Mouse (Mus musculus): ENCODE results near the gene Pam.

Gene Pam

DNA sequence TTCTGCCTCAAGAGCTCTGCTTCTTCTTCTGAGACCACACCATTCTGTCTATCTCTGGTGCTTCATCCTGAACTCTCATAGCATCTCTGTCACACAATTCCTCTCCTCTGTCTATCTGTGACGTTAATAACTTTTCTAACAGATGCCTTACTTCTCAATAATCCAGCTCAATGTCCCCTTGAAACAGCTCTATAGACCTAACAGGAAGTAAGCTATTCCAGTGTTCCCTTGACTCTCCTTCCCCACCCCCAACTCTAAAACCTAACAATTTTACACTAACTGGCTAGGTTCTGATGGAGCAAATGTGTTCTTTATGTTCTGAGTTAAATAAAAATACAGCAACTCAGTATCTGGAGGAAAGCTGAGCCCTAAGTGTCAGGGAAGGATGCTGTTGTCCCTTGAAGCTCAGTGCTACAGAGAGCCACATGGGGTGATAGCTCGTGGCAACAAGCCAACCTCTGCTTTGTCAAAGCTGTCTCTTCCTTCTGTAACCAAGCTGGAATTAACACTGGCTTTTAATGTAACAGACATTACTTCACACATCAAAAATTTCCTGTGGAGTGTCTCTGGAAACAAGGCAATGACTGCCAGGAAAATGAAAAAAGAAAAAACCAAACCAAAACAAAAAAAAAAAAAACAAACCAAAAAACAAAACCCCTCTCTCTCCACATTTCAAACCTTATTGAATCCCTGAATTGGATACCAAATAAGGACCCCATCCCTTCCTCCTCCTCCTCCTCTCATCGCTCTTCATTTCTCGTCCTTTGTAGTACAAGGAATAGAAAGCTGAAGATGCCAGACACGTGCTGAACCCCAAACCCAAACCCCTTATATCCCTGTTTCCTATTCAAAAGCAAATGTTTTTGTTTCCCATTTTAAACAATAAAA is 261.7 kb downstream of the Pam start:
- DNase-seq (ENCODE audit: low read depth, low spot score), result no peak

- DNase-seq (ENCODE audit: low read depth, low spot score), result no peak
These were observed 267.4 kb downstream of the Pam start for GRCm38 (mm10) chr1:97828087-97828486.

DNA sequence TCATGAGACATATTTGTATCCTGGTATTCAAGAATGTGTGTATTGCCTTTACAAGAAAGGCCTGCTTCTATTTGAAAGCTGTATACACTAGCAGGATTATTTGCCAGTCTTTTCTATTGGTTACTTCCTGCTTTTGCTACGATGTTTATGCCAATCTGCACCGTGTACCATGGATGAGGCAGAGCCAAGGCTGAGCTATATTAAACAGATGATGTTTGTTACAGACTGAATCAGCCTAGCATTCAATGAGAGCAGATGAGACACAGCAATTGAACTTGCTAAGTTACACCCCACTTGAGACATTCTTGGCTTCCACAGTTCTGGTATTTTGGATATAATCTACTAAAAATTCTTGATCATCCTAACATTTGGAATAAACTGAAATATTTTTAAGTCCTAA is 267.9 kb downstream of the Pam start:
- no peak for DNase-seq (ENCODE audit: low read depth, low spot score)

DNA sequence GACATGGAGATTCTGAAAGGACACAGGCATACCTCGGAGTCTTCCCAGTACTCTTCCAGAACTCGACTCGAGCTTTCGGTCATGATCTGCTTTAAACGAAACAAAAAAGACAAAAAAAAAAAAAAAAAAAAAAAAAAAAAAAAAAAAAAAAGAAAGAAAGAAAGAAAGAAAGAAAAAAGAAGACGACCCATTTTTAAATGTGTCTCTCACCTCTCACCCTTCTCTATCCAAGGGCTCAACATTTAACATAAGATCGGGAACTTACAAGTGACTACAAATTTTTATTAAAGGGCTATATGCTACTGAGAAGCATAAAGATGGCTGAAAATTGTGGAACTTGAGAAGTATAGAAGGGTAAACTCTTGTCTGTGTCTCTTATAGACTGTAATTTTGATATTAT is 272.5 kb downstream of the Pam start:
- no peak for DNase-seq (ENCODE audit: low read depth, low spot score)

DNA sequence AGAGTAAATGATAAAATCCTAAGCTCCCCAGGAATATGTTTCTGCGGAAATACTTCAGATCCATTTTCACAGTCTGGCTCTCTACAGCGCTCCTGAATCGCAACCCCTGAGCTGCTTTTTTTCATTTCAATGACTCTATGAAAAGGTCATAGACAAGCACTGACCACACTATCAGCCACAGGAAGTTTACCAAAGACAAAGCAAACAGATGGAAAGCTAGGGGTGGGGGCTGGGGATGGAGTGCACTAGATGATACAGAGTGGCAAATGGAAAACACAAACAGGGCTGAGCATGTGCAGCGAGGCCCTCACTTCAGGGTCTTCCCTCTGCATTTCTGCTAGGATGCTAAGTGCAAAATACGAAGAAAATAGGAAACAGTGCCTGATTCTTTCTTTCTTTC is 273.2 kb downstream of the Pam start:
- DNase-seq (ENCODE audit: low read depth, low spot score), result no peak

- DNase-seq (ENCODE audit: low read depth, low spot score), result no peak
These were observed 274.2 kb downstream of the Pam start for GRCm38 (mm10) chr1:97821282-97821681.

GRCm38 (mm10) chr1:97809255-97809912 is 286.1 kb downstream of the Pam start:
- DNase-seq (ENCODE audit: low read depth, low spot score), result peak; percentile 19

DNA sequence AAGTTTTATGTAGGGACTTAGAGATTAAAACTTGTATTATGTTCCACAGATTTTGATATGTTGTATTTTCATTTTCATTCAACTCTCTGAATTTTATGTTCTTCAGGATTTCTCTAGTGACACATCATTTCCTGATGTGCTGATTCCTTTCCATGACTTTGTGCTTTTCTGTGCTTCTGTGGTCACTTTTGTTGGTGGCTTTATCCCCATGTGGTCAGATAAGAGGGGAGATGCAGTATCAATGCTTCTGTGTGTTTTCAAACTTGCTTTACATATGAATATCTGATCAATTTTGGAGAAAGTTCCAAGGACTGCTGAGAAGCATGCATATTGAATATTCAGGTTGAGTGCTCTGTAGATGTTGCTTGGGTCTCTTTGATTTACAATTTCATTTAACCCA is 290.9 kb downstream of the Pam start:
- no peak for DNase-seq (ENCODE audit: low read depth, low spot score)

GRCm38 (mm10) chr1:97802207-97802902 is 293.1 kb downstream of the Pam start:
- peak; percentile 43 for DNase-seq (ENCODE audit: low read depth, low spot score)

DNA sequence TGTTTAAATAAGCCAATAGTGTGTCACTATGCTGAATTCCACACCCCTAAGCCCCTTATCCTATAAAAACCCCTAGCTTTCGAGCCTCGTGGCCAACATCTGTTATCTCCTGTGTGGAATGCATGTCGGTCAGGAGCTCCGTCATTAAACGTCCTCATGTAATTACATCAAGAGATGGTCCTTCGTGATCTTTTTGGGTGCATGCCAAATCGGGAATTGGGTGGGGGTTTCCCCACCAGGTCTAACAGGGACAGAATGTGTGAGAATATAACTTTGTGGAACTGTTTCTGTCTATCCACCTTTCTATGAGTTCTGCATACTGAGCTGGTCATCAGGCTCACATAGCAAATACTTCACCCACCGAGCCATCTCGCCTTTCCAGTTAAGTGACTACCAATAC is 299.5 kb downstream of the Pam start:
- no peak for DNase-seq (ENCODE audit: low read depth, low spot score)

- DNase-seq (ENCODE audit: low read depth, low spot score), result no peak
These were observed 301.3 kb downstream of the Pam start for GRCm38 (mm10) chr1:97794110-97794509.

GRCm38 (mm10) chr1:97788490-97788889 is 307.0 kb downstream of the Pam start:
- no peak for DNase-seq (ENCODE audit: low read depth, low spot score)

DNA sequence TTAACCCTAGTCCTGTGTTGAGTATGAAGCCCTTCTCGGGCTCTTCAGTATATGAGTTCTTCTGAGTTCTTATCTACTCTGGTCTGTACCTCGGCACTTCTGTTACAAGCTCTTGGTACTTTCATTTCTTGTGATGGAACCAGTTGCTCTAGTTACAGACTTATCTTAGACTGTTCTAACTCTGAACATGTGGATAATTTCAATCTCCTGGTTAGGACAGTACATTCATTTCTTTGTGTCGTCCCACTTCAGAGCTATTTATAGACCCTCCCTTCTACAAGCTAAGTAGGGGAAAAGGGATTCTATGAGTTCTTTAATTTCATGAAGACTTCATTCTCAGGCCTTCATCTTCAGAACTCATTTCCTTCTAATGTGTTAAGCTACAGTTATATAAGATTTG is 307.8 kb downstream of the Pam start:
- DNase-seq (ENCODE audit: low read depth, low spot score), result no peak

DNA sequence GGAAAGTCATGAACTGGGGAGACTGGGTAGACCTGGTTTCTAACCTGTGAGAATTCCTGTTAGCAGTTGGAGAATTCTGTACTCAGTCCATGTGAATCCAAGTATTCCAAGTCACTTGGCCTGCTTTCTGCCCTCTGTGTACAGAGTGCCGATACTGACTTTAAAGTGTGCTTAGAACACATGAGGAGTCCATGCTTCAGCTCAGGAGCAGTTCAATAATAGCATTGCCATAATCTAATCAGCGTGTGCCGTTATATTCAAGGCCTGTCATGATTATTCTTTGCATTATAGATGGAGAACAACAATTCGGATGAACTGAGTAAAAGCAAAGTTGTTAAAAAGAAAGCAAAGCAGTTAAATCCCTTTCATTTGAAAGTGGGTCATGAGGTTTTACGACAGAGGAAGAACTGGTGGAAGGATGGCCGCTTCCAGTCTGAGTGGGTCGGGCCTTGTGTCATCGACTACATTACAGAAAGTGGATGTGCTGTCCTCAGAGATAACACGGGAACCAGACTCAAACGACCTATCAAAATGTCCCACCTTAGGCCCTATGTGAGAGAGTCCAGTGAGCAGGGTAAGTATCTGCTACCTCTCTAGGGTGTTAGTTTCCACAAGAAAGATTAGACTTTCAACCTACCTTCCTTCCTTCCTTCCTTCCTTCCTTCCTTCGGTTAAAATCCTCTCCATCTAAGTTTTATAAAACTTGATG is 309.6 kb downstream of the Pam start:
- DNase-seq (ENCODE audit: low read depth, low spot score), result no peak

- DNase-seq (ENCODE audit: low read depth, low spot score), result no peak
These were observed 310.5 kb downstream of the Pam start for GRCm38 (mm10) chr1:97784928-97785327.

DNA sequence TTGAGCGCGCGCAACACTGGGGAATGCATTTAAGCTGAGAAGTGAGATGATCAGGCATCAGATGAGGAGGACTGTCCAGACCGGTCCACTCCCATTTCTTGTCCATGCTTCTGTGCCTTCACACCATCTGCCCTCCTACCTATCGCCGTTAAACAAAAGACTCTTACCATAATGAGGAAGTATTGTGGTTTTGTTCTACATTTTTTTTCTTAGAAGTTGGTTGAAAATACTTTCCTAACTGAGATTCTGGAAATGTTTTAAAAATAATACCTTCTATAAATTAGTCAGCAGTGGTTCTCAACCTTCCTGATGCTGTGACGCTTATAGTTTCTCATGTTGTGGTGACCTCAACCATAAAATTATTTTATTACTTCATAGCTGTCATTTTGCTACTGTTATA is 313.8 kb downstream of the Pam start:
- DNase-seq (ENCODE audit: low read depth, low spot score), result no peak

GRCm38 (mm10) chr1:97773973-97774372 is 321.5 kb downstream of the Pam start:
- no peak for DNase-seq (ENCODE audit: low read depth, low spot score)

GRCm38 (mm10) chr1:97773362-97773761 is 322.1 kb downstream of the Pam start:
- no peak for DNase-seq (ENCODE audit: low read depth, low spot score)

DNA sequence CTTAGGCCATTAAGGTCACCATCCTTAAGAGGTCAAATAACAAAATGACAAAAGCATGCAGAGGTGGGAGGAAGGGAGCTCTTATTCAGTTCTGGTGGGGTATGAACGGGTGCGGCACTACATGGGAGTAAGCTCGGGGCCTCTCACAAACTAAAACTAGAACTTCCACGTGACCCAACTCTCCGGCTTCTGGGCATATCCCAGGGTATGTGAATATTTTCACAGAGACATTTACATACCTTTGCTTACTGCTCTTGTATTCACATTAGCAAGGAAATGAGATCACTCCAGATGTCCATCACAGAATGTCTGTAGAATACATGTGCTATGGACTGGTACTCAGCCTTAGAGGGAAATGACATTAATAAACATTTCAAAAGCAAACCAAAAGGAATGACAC is 323.7 kb downstream of the Pam start:
- DNase-seq (ENCODE audit: low read depth, low spot score), result no peak

GRCm38 (mm10) chr1:97771118-97771517 is 324.3 kb downstream of the Pam start:
- no peak for DNase-seq (ENCODE audit: low read depth, low spot score)

- DNase-seq (ENCODE audit: low read depth, low spot score), result peak; percentile 97
These were observed 325.3 kb downstream of the Pam start, which contains the start of the genes Gin1 and Ppip5k2 for GRCm38 (mm10) chr1:97769904-97770753. Gene Gin1 (plus strand): TSS chr1:97770172. Gene Ppip5k2 (minus strand): TSS chr1:97770411.
